Mouse (Mus musculus): ENCODE measurements around the gene Tctn3. TPM values are rescaled to one million over a fixed set of nuclear protein-coding genes. Genes with fewer than 3 reads are reported as not detected.
"Not testable (repeated sequence)": the region's sequence is repeated elsewhere in the genome, so short reads cannot be mapped to it uniquely, and the experiment has no call there.

Tctn3 gene
- polyA plus RNA-seq, 1 experiment from 2014 or later: 1.3 TPM

DNA sequence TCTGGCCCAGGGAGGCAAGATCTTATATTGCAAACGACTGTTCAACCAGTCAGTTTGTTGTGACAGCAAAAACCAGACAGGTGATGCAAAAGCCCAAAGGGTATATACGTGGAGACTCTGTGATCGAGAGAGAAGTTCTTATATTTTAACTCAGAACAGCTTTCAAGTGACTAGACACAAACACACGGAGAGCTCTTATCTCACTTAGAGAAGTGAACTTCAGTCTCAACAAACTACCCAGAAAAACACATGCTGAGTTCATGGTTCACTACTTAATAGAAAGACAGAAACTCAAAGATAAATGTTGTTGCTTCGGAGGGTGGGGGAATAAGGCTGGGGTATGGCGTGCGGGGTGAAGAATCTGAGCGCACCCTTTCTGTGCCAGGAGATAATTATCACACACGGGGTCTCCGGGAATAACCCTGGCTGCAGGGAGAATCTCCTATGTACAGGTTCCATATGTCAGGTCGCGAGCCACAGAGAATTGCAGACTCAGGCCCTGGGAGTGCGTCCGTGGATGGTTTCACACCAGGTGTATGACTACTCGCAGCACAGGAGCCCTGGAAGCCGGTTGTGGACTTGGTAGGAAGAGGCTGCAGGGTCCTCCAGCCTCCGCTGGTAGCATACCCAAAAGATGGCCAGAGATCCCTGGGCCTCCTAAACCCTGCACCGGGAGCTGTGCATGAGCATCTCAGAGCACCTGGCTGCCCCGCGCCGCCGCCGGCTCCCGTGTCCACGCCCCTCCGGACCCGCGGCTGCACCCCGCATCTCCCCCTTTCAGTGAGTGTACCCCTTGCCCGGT is 24.3 kb downstream of the Tctn3 start:
- peak; percentile 51 for ATAC-seq (ENCODE audit: low read depth)
- Histone ChIP-seq H3K27ac (ENCODE audit: low read length) (peak overlapping the region; percentile 71), H3K9me3 (replicated peaks; ENCODE audit: control insufficient read depth, low read length) (no peaks in the 10 kb centered on the region), H3K36me3 (ENCODE audit: control insufficient read depth, insufficient read depth) (no peaks in the 10 kb centered on the region), H3K9ac (ENCODE audit: low read depth, low read length) (peak overlapping the region; percentile 76), H3K4me2 (ENCODE audit: low read depth, low read length) (peak overlapping the region; percentile 95), H3K4me3 (ENCODE audit: low read depth, low read length) (peak overlapping the region; percentile 83), H3K27me3 (ENCODE audit: control insufficient read depth, insufficient read depth, low read depth, low read length) (no peaks in the 10 kb centered on the region), H3K4me1 (ENCODE audit: control insufficient read depth, low read depth, low read length) (peaks cover 24% of the 10 kb centered on the region)
- WGBS (ENCODE audit: insufficient replicate concordance): 2% methylated on average over 30 of the region's 30 CpGs

DNA sequence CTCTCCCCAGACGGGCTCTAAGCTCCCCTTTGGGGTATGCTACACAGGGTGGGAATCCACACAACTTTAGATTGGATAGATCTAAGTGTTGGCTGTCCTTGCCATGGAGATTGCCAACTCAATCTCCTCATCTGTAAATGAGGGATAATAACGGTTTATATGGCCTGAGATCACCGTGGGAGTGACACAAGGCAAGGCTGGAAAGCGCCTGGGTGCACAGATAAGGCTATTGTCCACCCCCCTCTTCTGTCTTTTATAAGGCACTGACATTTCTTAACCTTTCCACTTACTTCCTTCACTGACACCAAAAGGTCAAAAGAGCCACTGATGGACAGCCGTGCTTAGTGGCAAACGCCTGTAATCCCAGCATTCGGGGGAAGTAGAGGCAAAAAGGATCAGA is 25.1 kb downstream of the Tctn3 start:
- 22% methylated on average over 7 of the region's 7 CpGs for WGBS (ENCODE audit: insufficient replicate concordance)
- Histone ChIP-seq H3K9me3 (replicated peaks; ENCODE audit: control insufficient read depth, low read length) (no peaks in the 10 kb centered on the region), H3K36me3 (ENCODE audit: control insufficient read depth, insufficient read depth) (no peaks in the 10 kb centered on the region), H3K9ac (ENCODE audit: low read depth, low read length) (no peak overlapping the region), H3K4me3 (ENCODE audit: low read depth, low read length) (peak overlapping the region; percentile 83), H3K27ac (ENCODE audit: low read length) (peak overlapping the region; percentile 71; the same call in 1 of the 2 replicates), H3K4me2 (ENCODE audit: low read depth, low read length) (peak overlapping the region; percentile 95), H3K27me3 (ENCODE audit: control insufficient read depth, insufficient read depth, low read depth, low read length) (no peaks in the 10 kb centered on the region), H3K4me1 (ENCODE audit: control insufficient read depth, low read depth, low read length) (peaks cover 24% of the 10 kb centered on the region)
- 0 out of 2 replicates have a peak, but pooled peaks have one; percentile 14 for ATAC-seq (ENCODE audit: low read depth)

DNA sequence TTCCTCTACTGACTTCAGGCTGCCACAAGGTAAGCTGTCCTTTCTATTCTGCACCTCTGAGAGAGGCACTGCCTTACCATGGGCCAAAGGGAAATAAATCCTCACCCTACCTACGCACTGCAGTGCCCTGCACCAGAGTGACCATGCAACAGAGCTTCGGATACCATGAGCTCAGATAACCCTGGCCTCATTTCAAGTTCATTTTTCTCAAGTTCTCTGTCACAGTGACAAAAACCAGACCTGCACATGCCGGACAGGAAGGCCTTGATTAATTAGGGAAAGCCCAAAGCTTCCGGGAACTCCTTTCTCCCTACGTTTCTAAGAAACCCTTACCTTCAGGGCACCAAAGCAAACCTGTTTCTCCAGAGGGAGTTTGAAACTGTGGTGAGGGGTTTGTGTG is 30.4 kb downstream of the Tctn3 start:
- 79% methylated on average over 5 of the region's 5 CpGs for WGBS (ENCODE audit: insufficient replicate concordance)
- Histone ChIP-seq H3K4me3 (ENCODE audit: low read depth, low read length) (no peak overlapping the region), H3K9me3 (replicated peaks; ENCODE audit: control insufficient read depth, low read length) (no peaks in the 10 kb centered on the region), H3K9ac (ENCODE audit: low read depth, low read length) (no peak overlapping the region), H3K27me3 (ENCODE audit: control insufficient read depth, insufficient read depth, low read depth, low read length) (no peaks in the 10 kb centered on the region), H3K4me1 (ENCODE audit: control insufficient read depth, low read depth, low read length) (peaks cover 7% of the 10 kb centered on the region), H3K27ac (ENCODE audit: low read length) (no peak overlapping the region), H3K36me3 (ENCODE audit: control insufficient read depth, insufficient read depth) (peaks cover 3% of the 10 kb centered on the region), H3K4me2 (ENCODE audit: low read depth, low read length) (no peak overlapping the region)
- no peak for ATAC-seq (ENCODE audit: low read depth)

DNA sequence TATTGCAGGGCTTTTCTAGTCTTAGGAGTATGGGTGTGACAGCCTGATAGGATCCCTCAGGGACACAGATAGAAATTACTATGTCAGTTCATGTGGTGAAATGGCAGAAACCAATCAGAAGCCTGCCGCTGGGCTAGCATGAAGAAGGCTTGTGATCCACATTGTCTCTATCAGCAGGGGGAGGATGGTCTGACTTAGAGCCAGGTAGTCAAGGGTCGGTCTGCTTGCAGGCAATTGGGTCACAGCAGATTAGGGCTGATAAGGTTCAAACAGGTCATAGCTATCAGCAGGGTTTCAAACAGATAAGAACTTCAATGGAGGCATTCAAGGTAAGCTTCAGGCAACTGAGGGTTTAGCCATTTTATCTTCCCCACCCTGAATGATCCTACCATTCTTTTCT is 31.1 kb downstream of the Tctn3 start:
- H3K4me1 ChIP-seq (ENCODE audit: control insufficient read depth, low read depth, low read length): no peaks in the 10 kb centered on the region; the same call in 1 of the 2 replicates
- no peak overlapping the region for H3K4me3 ChIP-seq (ENCODE audit: low read depth, low read length)
- H3K4me2 ChIP-seq (ENCODE audit: low read depth, low read length): no peak overlapping the region
- ATAC-seq (ENCODE audit: low read depth): peak; percentile 56
- H3K36me3 ChIP-seq (ENCODE audit: control insufficient read depth, insufficient read depth): peaks cover 3% of the 10 kb centered on the region
- 43% methylated on average over 2 of the region's 2 CpGs for WGBS (ENCODE audit: insufficient replicate concordance)
- no peaks in the 10 kb centered on the region for H3K27me3 ChIP-seq (ENCODE audit: control insufficient read depth, insufficient read depth, low read depth, low read length)
- H3K9me3 ChIP-seq (replicated peaks; ENCODE audit: control insufficient read depth, low read length): no peaks in the 10 kb centered on the region
- no peak overlapping the region for H3K27ac ChIP-seq (ENCODE audit: low read length)
- no peak overlapping the region for H3K9ac ChIP-seq (ENCODE audit: low read depth, low read length)

DNA sequence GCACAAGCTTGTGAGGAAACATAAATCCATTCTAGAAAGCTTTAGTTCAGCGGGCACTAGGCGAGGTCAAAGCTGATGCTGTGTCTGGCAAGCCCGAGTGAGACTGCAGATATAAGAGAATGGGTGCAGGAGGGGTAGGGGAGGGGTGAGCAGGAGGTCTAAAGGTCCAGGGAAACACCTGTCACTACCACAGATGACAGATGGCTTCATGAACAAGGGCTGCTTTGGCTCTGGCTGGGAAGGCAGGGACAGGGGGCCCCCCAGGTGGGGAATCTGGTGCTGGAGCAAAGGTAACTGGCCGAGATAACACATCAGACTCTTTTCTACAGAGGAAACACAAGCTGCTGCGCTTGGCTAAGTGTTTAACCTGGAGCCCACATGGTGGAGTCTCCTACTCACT is 36.6 kb downstream of the Tctn3 start:
- H3K27me3 ChIP-seq (ENCODE audit: control insufficient read depth, insufficient read depth, low read depth, low read length): no peaks in the 10 kb centered on the region
- H3K27ac ChIP-seq (ENCODE audit: low read length): no peak overlapping the region
- H3K4me1 ChIP-seq (ENCODE audit: control insufficient read depth, low read depth, low read length): no peaks in the 10 kb centered on the region
- 0 out of 2 replicates have a peak, but pooled peaks cover under 1% of the 10 kb centered on the region for H3K9me3 ChIP-seq (replicated peaks; ENCODE audit: control insufficient read depth, low read length)
- no peak for ATAC-seq (ENCODE audit: low read depth)
- H3K36me3 ChIP-seq (ENCODE audit: control insufficient read depth, insufficient read depth): peaks cover 27% of the 10 kb centered on the region
- H3K4me3 ChIP-seq (ENCODE audit: low read depth, low read length): no peak overlapping the region
- WGBS (ENCODE audit: insufficient replicate concordance): 72% methylated on average over 5 of the region's 5 CpGs
- H3K9ac ChIP-seq (ENCODE audit: low read depth, low read length): no peak overlapping the region
- H3K4me2 ChIP-seq (ENCODE audit: low read depth, low read length): no peak overlapping the region

DNA sequence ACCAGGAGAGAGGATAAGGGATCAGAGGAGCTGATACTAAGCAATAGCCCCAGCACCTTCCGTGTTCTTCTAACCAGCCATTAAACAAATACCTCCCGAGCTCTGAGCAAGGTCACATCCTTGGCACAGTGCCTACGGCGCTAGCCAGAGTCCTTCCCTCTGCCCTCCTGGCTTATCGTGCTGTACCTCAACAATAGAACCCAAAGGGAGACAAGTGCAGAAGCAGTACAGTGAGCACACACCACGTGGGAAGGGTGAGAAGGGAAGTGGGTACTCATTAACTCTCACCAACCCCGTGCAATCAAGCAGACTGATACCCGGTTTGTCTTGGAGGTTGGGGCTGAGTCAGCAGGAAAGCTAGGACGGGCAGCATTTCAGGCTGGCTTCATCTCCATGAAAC is 41.3 kb downstream of the Tctn3 start:
- Histone ChIP-seq H3K27ac (ENCODE audit: low read length) (no peak overlapping the region), H3K36me3 (ENCODE audit: control insufficient read depth, insufficient read depth) (peaks cover 53% of the 10 kb centered on the region), H3K4me2 (ENCODE audit: low read depth, low read length) (no peak overlapping the region), H3K9me3 (replicated peaks; ENCODE audit: control insufficient read depth, low read length) (0 out of 2 replicates have a peak, but pooled peaks cover 3% of the 10 kb centered on the region), H3K27me3 (ENCODE audit: control insufficient read depth, insufficient read depth, low read depth, low read length) (no peaks in the 10 kb centered on the region), H3K9ac (ENCODE audit: low read depth, low read length) (no peak overlapping the region), H3K4me3 (ENCODE audit: low read depth, low read length) (no peak overlapping the region), H3K4me1 (ENCODE audit: control insufficient read depth, low read depth, low read length) (no peaks in the 10 kb centered on the region)
- peak; percentile 76 for ATAC-seq (ENCODE audit: low read depth)
- 77% methylated on average over 9 of the region's 9 CpGs for WGBS (ENCODE audit: insufficient replicate concordance)

DNA sequence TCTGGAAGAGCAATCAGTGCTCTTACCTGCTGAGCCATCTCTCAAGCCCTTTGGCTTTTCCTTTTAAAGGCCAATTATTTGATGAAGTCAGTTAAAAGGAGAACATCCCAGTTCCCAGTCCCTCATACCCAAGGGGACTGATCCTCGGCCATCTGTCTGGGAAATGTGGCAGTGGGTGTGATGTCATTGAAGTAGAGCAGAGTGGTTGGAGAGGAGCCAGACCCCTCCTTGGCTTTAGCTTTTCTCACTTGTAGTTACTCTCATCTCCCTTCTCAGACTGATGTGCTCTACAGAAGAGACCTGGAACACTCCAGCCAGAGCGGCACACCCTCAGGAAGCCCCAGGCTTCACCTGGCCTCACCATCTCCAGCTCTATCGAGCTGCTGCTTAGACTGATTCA is 44.4 kb downstream of the Tctn3 start:
- no peaks in the 10 kb centered on the region for H3K27me3 ChIP-seq (ENCODE audit: control insufficient read depth, insufficient read depth, low read depth, low read length)
- H3K27ac ChIP-seq (ENCODE audit: low read length): no peak overlapping the region
- no peak overlapping the region for H3K4me2 ChIP-seq (ENCODE audit: low read depth, low read length)
- H3K4me3 ChIP-seq (ENCODE audit: low read depth, low read length): no peak overlapping the region
- 0 out of 2 replicates have a peak, but pooled peaks cover 3% of the 10 kb centered on the region for H3K9me3 ChIP-seq (replicated peaks; ENCODE audit: control insufficient read depth, low read length)
- WGBS (ENCODE audit: insufficient replicate concordance): 80% methylated on average over 3 of the region's 3 CpGs
- no peak for ATAC-seq (ENCODE audit: low read depth)
- H3K4me1 ChIP-seq (ENCODE audit: control insufficient read depth, low read depth, low read length): no peaks in the 10 kb centered on the region
- H3K36me3 ChIP-seq (ENCODE audit: control insufficient read depth, insufficient read depth): peaks cover 66% of the 10 kb centered on the region
- H3K9ac ChIP-seq (ENCODE audit: low read depth, low read length): no peak overlapping the region

DNA sequence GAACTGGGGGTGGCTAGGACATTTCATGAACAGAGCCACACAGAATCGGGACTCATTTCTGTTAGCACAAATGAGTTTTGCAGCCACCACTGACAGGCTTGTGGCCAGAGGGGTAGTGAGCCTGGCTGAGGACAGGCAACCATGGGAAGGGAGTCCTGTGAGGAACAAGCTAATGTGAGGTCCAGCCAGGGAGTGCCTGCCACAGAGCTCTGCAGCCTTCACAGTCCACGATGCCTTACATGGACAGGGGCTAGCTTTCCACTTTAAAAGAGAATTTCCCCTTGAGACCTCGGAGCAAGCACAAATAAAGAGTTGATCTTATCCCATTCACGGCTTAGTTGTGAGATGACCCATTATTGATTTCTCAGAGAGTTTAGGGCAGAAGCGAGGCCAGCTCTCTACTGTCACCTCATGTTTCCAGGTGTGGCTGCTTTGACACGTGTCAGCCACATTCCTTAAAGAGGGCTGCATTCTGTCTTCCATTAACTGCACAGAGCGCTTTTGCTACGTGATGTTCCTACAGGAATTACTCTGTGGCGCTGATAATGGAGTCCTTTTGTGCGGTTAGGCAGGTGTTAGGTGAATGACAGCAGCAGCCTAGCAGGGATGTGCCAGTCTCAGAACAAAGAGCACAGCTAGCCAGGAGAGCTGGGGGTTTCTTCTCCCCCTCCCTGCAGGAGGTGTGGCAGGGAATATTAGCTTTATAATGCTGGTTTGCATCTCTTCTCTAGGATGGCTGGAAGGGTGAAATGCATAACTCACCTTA is 48.0 kb downstream of the Tctn3 start:
- Histone ChIP-seq H3K4me2 (ENCODE audit: low read depth, low read length) (no peak overlapping the region), H3K9me3 (replicated peaks; ENCODE audit: control insufficient read depth, low read length) (no peaks in the 10 kb centered on the region), H3K27ac (ENCODE audit: low read length) (no peak overlapping the region), H3K4me3 (ENCODE audit: low read depth, low read length) (no peak overlapping the region), H3K36me3 (ENCODE audit: control insufficient read depth, insufficient read depth) (peaks cover 47% of the 10 kb centered on the region), H3K4me1 (ENCODE audit: control insufficient read depth, low read depth, low read length) (no peaks in the 10 kb centered on the region), H3K27me3 (ENCODE audit: control insufficient read depth, insufficient read depth, low read depth, low read length) (no peaks in the 10 kb centered on the region), H3K9ac (ENCODE audit: low read depth, low read length) (no peak overlapping the region)
- no peak for ATAC-seq (ENCODE audit: low read depth)
- WGBS (ENCODE audit: insufficient replicate concordance): 80% methylated on average over 10 of the region's 10 CpGs

DNA sequence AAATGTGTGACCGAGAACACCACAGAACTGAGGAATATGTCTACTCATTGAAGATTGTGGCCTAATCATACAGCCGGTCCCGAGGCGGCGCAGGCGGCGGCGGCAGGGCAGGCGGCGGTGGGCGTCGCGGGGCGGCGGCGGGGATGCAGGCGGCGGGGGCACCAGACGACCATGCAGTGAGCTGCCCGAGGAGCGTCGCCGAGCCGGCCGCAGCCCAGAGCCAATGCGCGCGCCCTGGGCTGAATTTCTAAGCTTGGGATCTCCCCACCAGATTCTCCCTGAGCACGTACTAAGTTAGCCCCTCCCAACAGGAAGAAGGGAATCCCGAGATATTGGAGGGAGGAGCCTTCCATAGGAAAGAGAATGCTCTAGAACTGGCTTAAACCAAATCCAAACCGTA is 50.5 kb downstream of the Tctn3 start:
- peak; percentile 66; the same call in 1 of the 2 replicates for ATAC-seq (ENCODE audit: low read depth)
- H3K4me2 ChIP-seq (ENCODE audit: low read depth, low read length); H3K9ac ChIP-seq (ENCODE audit: low read depth, low read length); H3K27ac ChIP-seq (ENCODE audit: low read length); H3K27me3 ChIP-seq (ENCODE audit: control insufficient read depth, insufficient read depth, low read depth, low read length); H3K9me3 ChIP-seq (replicated peaks; ENCODE audit: control insufficient read depth, low read length); H3K4me1 ChIP-seq (ENCODE audit: control insufficient read depth, low read depth, low read length); H3K4me3 ChIP-seq (ENCODE audit: low read depth, low read length): not testable (repeated sequence)
- 90% methylated on average over 12 of the region's 31 CpGs for WGBS (ENCODE audit: insufficient replicate concordance)
- peaks cover 50% of the 10 kb centered on the region for H3K36me3 ChIP-seq (ENCODE audit: control insufficient read depth, insufficient read depth)
